Mouse (Mus musculus): Measurements from ENCODE around the gene Gm10073. TPM values are rescaled to one million over a fixed set of nuclear protein-coding genes. Genes with fewer than 3 reads are reported as not detected.

Gene Gm10073
- polyA plus RNA-seq, 1 experiment from 2014 or later = 7.3 TPM

- DNase-seq = no peak
- no peaks in the 10 kb centered on the region for H3K9me3 ChIP-seq (ENCODE audit: low read length)
- no peak overlapping the region for H3K27ac ChIP-seq (ENCODE audit: low read depth)
- WGBS (ENCODE audit: insufficient replicate concordance) = 48% methylated on average over 3 of the region's 3 CpGs
- no peak for TF ChIP-seq EP300 (IDR thresholded peaks at IDR 0.05; ENCODE audit: low read depth)
- no peak for TF ChIP-seq CTCF (IDR thresholded peaks at IDR 0.05; ENCODE audit: low read depth)
- no peak overlapping the region for H3K4me2 ChIP-seq (ENCODE audit: low read depth, low read length)
- H3K4me1 ChIP-seq (ENCODE audit: insufficient read depth) = peaks cover 6% of the 10 kb centered on the region; the same call in 1 of the 2 replicates
- ATAC-seq = peak; percentile 74
- H3K36me3 ChIP-seq (replicated peaks; ENCODE audit: insufficient read depth, low read length) = no peaks in the 10 kb centered on the region
- H3K9ac ChIP-seq (replicated peaks) = no peak overlapping the region
- no peaks in the 10 kb centered on the region for H3K27me3 ChIP-seq (ENCODE audit: insufficient read depth, low read length)
- H3K4me3 ChIP-seq (ENCODE audit: low read depth, low read length) = no peak overlapping the region
These were observed 15.5 kb upstream of the Gm10073 start for GRCm38 (mm10) chr8:106588443-106589431.

- no peaks in the 10 kb centered on the region for H3K27me3 ChIP-seq (ENCODE audit: insufficient read depth, low read length)
- no peak overlapping the region for H3K4me2 ChIP-seq (ENCODE audit: low read depth, low read length)
- H3K4me1 ChIP-seq (ENCODE audit: insufficient read depth) = peaks cover 6% of the 10 kb centered on the region; the same call in 1 of the 2 replicates
- 81% methylated on average over 8 of the region's 8 CpGs for WGBS (ENCODE audit: insufficient replicate concordance)
- no peak overlapping the region for H3K27ac ChIP-seq (ENCODE audit: low read depth)
- no peaks in the 10 kb centered on the region for H3K9me3 ChIP-seq (ENCODE audit: low read length)
- TF ChIP-seq CTCF (IDR thresholded peaks at IDR 0.05; ENCODE audit: low read depth) (no peak), EP300 (IDR thresholded peaks at IDR 0.05; ENCODE audit: low read depth) (no peak)
- H3K4me3 ChIP-seq (ENCODE audit: low read depth, low read length) = no peak overlapping the region
- no peaks in the 10 kb centered on the region for H3K36me3 ChIP-seq (replicated peaks; ENCODE audit: insufficient read depth, low read length)
- ATAC-seq = no peak
- H3K9ac ChIP-seq (replicated peaks) = no peak overlapping the region
- DNase-seq = no peak
These were observed 13.6 kb upstream of the Gm10073 start for GRCm38 (mm10) chr8:106586896-106587295.

DNA sequence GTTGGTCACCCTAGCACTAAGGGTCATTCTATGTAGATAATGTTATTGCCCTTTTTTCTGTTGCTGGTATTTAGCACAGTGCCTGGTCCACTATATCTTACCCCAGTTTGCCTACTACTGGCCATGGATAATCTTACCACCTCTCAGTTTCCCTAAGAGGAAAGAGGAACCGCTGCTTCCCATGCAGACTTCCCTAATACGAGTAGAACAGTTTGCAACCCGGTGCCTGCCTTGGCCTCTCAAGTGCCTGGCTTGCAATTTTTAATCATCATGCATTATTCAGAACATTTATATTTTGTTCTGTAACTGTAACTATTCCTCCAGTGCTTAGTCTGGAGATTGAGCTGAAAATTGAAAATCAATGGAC is 12.4 kb upstream of the Gm10073 start:
- no peak for DNase-seq
- Histone ChIP-seq H3K4me2 (ENCODE audit: low read depth, low read length) (no peak overlapping the region), H3K36me3 (replicated peaks; ENCODE audit: insufficient read depth, low read length) (no peaks in the 10 kb centered on the region), H3K27me3 (ENCODE audit: insufficient read depth, low read length) (no peaks in the 10 kb centered on the region), H3K9me3 (ENCODE audit: low read length) (no peaks in the 10 kb centered on the region), H3K4me3 (ENCODE audit: low read depth, low read length) (no peak overlapping the region), H3K9ac (replicated peaks) (no peak overlapping the region), H3K4me1 (ENCODE audit: insufficient read depth) (peaks cover 6% of the 10 kb centered on the region; the same call in 1 of the 2 replicates), H3K27ac (ENCODE audit: low read depth) (no peak overlapping the region)
- no peak for ATAC-seq
- no peak for TF ChIP-seq EP300 (IDR thresholded peaks at IDR 0.05; ENCODE audit: low read depth)
- no peak for TF ChIP-seq CTCF (IDR thresholded peaks at IDR 0.05; ENCODE audit: low read depth)
- WGBS (ENCODE audit: insufficient replicate concordance) = 38% methylated on average over 3 of the region's 3 CpGs

GRCm38 (mm10) chr8:106584942-106585670 is 11.8 kb upstream of the Gm10073 start:
- Histone ChIP-seq H3K4me2 (ENCODE audit: low read depth, low read length) (no peak overlapping the region), H3K9me3 (ENCODE audit: low read length) (no peaks in the 10 kb centered on the region), H3K36me3 (replicated peaks; ENCODE audit: insufficient read depth, low read length) (no peaks in the 10 kb centered on the region), H3K27me3 (ENCODE audit: insufficient read depth, low read length) (no peaks in the 10 kb centered on the region), H3K27ac (ENCODE audit: low read depth) (0 out of 2 replicates have a peak overlapping the region, but pooled peaks have one; percentile 5), H3K4me3 (ENCODE audit: low read depth, low read length) (no peak overlapping the region), H3K4me1 (ENCODE audit: insufficient read depth) (peaks cover 6% of the 10 kb centered on the region; the same call in 1 of the 2 replicates), H3K9ac (replicated peaks) (no peak overlapping the region)
- WGBS (ENCODE audit: insufficient replicate concordance) = 48% methylated on average over 11 of the region's 11 CpGs
- ATAC-seq = peak; percentile 33; the same call in 1 of the 2 replicates
- TF ChIP-seq EP300 (IDR thresholded peaks at IDR 0.05; ENCODE audit: low read depth) (no peak), CTCF (IDR thresholded peaks at IDR 0.05; ENCODE audit: low read depth) (no peak)
- no peak for DNase-seq

DNA sequence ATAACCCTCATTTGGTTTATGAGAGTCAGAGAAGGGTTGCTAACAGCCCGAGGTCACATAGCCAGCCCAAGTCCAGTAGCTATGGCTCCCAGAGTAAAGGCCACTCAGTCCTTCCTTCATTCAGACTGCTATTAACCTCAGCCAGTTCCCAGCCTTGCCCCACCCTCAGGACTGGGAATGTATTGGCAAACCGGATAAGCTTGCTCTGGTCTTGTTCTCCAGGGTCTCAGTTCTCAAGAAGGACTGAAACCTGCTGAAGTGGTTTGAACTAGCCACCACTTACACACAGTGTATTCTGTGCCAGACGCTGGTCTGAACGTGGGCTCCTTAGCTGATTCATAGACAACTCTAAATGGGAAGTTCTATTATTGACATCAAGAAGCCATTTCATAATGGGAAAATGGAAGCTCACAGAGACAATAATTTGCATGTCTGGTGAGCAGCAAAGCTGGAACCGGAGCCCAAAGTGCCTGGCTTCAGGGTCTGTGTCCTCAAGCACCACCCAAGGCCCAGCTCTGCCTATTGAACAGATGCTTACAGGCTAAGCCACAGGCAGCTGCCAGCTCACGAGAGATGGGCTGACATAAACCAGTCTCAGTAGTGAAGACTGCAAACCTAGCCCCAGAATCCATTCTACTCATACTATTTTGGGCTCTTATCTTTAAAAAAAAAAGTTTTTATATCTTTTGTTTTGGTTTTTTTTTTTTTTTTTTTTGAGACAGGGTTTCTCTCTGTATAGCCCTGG is 8.3 kb upstream of the Gm10073 start:
- Histone ChIP-seq H3K36me3 (replicated peaks; ENCODE audit: insufficient read depth, low read length) (no peaks in the 10 kb centered on the region), H3K4me1 (ENCODE audit: insufficient read depth) (peaks cover 15% of the 10 kb centered on the region), H3K4me2 (ENCODE audit: low read depth, low read length) (no peak overlapping the region), H3K27me3 (ENCODE audit: insufficient read depth, low read length) (no peaks in the 10 kb centered on the region), H3K27ac (ENCODE audit: low read depth) (no peak overlapping the region), H3K9me3 (ENCODE audit: low read length) (no peaks in the 10 kb centered on the region), H3K9ac (replicated peaks) (no peak overlapping the region), H3K4me3 (ENCODE audit: low read depth, low read length) (no peak overlapping the region)
- WGBS (ENCODE audit: insufficient replicate concordance) = 56% methylated on average over 6 of the region's 6 CpGs
- ATAC-seq (no peak), DNase-seq (no peak)
- no peak for TF ChIP-seq CTCF (IDR thresholded peaks at IDR 0.05; ENCODE audit: low read depth)
- TF ChIP-seq EP300 (IDR thresholded peaks at IDR 0.05; ENCODE audit: low read depth) = no peak
